ENCODE assay signal across 8 mouse cellular contexts in the genomic region with DNA sequence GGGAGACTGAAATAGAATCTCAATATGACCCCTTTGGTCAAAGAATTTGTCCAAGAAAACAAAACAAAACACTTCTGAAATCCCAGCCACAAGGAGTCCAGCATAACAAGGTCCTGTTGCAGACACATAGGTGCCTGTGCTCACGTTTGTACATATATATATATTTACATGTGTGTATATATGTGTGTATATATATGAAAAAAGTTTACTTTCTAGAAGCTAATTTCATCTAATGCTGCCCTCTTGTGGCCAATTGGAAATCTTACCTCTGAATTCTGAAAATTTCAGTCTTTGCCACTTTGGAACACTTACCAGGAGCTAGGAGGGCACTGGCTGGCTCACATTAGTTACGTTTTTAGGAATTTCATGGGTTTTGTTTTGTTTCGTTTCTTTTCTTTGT. TPM values are rescaled to one million over a fixed set of nuclear protein-coding genes. Genes with fewer than 3 reads are reported as not detected.
DNase-seq lines count a peak whose midpoint lies in the region; ATAC-seq and TF ChIP-seq lines count a peak whose summit lies in the region.

No protein-coding gene starts in this region.

- H3K36me3 ChIP-seq in kidney, adult 2 months (ENCODE audit: control insufficient read depth, insufficient read depth, low read length), result no peaks in the 10 kb centered on the region
- H3K36me3 ChIP-seq in heart, embryonic 11.5 days (ENCODE audit: control insufficient read depth, insufficient read depth, low read length), result no peaks in the 10 kb centered on the region

- no peak for TF ChIP-seq POLR2A in kidney, adult 2 months (IDR thresholded peaks at IDR 0.05; ENCODE audit: low read depth, low read length)
- no peak for TF ChIP-seq POLR2A in cortical plate, adult 2 months (IDR thresholded peaks at IDR 0.05; ENCODE audit: extremely low read depth, insufficient read depth, low read length)

- intact Hi-C loops in gastrocnemius, postnatal 36 days (cut with DNase I), result no loop called here

- H3K27ac ChIP-seq in kidney, adult 2 months (ENCODE audit: insufficient read depth, low read depth, low read length), result no peak overlapping the region
- H3K27ac ChIP-seq in cortical plate, adult 2 months (ENCODE audit: insufficient read depth, low read length), result no peak overlapping the region
- H3K27ac ChIP-seq in heart, embryonic 11.5 days (ENCODE audit: low read depth, low read length), result no peak overlapping the region

- no peaks in the 10 kb centered on the region for H3K9me3 ChIP-seq in heart, embryonic 11.5 days (replicated peaks; ENCODE audit: control insufficient read depth, low read length)

- no peak for ATAC-seq in erythroblast, adult 5-6 weeks (replicated peaks; ENCODE audit: low FRiP score, poor library complexity, severe bottlenecking)
- no peak for ATAC-seq in heart, embryonic 11.5 days (replicated peaks; ENCODE audit: insufficient number of reproducible peaks, low FRiP score, low TSS enrichment)

- 16% methylated on average over 3 of the region's 3 CpGs for WGBS in kidney, adult 2 months
- 18% methylated on average over 3 of the region's 3 CpGs for WGBS in heart, embryonic 11.5 days (ENCODE audit: insufficient replicate concordance)

- H3K9ac ChIP-seq in heart, embryonic 11.5 days (ENCODE audit: low read depth, low read length), result no peak overlapping the region

- no peak for TF ChIP-seq CTCF in kidney, adult 2 months (conservative IDR thresholded peaks at IDR 0.05; ENCODE audit: insufficient read depth, insufficient read length, low read depth, low read length)
- TF ChIP-seq CTCF in cortical plate, adult 2 months (IDR thresholded peaks at IDR 0.05; ENCODE audit: extremely low read depth, insufficient read depth, low read length), result 0 out of 2 replicates have a peak, but pooled peaks have one; percentile 9

- no peak overlapping the region for H3K4me2 ChIP-seq in heart, embryonic 11.5 days

- no peaks in the 10 kb centered on the region for H3K27me3 ChIP-seq in kidney, adult 2 months (replicated peaks; ENCODE audit: control insufficient read depth, insufficient read depth, low read length)
- H3K27me3 ChIP-seq in heart, embryonic 11.5 days (ENCODE audit: control insufficient read depth, insufficient read depth, low read length), result no peaks in the 10 kb centered on the region

- H3K4me1 ChIP-seq in kidney, adult 2 months (ENCODE audit: control insufficient read depth, insufficient read depth, low read length), result no peaks in the 10 kb centered on the region
- no peaks in the 10 kb centered on the region for H3K4me1 ChIP-seq in cortical plate, adult 2 months (ENCODE audit: control insufficient read depth, insufficient read depth, low read length)
- H3K4me1 ChIP-seq in heart, embryonic 11.5 days (ENCODE audit: control insufficient read depth, insufficient read depth, low read length), result no peaks in the 10 kb centered on the region

- no peak overlapping the region for H3K4me3 ChIP-seq in kidney, adult 2 months (ENCODE audit: insufficient read depth, low read depth, low read length)
- no peak overlapping the region for H3K4me3 ChIP-seq in cortical plate, adult 2 months (ENCODE audit: insufficient read depth, low read length)
- H3K4me3 ChIP-seq in heart, embryonic 11.5 days (ENCODE audit: low read depth, low read length), result no peak overlapping the region

- DNase-seq in kidney, adult 2 months, result peak; percentile 49
- no peak for DNase-seq in kidney, postnatal 14 days
- peak; percentile 72 for DNase-seq in thymus, postnatal 0 days (ENCODE audit: low spot score)
- no peak for DNase-seq in thymus, postnatal 36 days
- no peak for DNase-seq in gastrocnemius, postnatal 36 days

RNA-seq across cellular contexts. Expression of gene Il15ra, which starts 17.7 kb away (rescaled TPM):
- polyA plus RNA-seq in kidney, adult 2 months (2012; rRNA removed), result 22.4 and 22.5 TPM in 2 replicates
- polyA plus RNA-seq in thymus, postnatal 0 days (2015; fragmentation: Nextera tagmentation; extraction: Ambion mirVana), result 33.1 and 34.2 TPM in 2 replicates
- polyA plus RNA-seq in cortical plate, adult 2 months (2012; rRNA removed), result 19.0 and 21.7 TPM in 2 replicates
- 1.5 and 5.9 TPM in 2 replicates for total RNA-seq in erythroblast, adult 5-6 weeks (2015; ENCODE audit: low replicate concordance)
- 1.1 and 1.8 TPM in 2 replicates for total RNA-seq in erythroblast, adult 5-6 weeks (2017; ENCODE audit: low replicate concordance)
- total RNA-seq in gastrocnemius, postnatal 36 days (2021), result 10 to 100 TPM; 16.5 to 27.2 TPM
- polyA plus RNA-seq in heart, embryonic 11.5 days (2014; fragmentation: Nextera tagmentation; extraction: Ambion mirVana), result 5.8 and 6.7 TPM in 2 replicates

RNA-seq across cellular contexts. Expression of gene Il2ra, which starts 44.8 kb away (rescaled TPM):
- polyA plus RNA-seq in kidney, adult 2 months (2012; rRNA removed), result 0.14 and 0.42 TPM in 2 replicates
- 46.0 and 51.1 TPM in 2 replicates for polyA plus RNA-seq in thymus, postnatal 0 days (2015; fragmentation: Nextera tagmentation; extraction: Ambion mirVana)
- 0.19 TPM in 2 replicates for polyA plus RNA-seq in cortical plate, adult 2 months (2012; rRNA removed)
- 0.77 TPM in 1 of 2 replicates, not detected in the other for total RNA-seq in erythroblast, adult 5-6 weeks (2015; ENCODE audit: low replicate concordance)
- total RNA-seq in erythroblast, adult 5-6 weeks (2017; ENCODE audit: low replicate concordance), result 0.42 TPM in 1 of 2 replicates, not detected in the other
- total RNA-seq in gastrocnemius, postnatal 36 days (2021), result under 1 TPM; 0.41 to 0.69 TPM
- polyA plus RNA-seq in heart, embryonic 11.5 days (2014; fragmentation: Nextera tagmentation; extraction: Ambion mirVana), result not detected in 2 replicates

Comparison
In these comparisons a context has a peak if more than half of its experiments do, and no peak if none do; other contexts are left out.
1. DNase-seq: peak in kidney, adult 2 months (single experiment) and thymus, postnatal 0 days (single experiment); none in kidney, postnatal 14 days (single experiment), thymus, postnatal 36 days (0 of 2) and gastrocnemius, postnatal 36 days (0 of 2).
2. RNA of gene Il2ra, which starts 44.8 kb away (polyA plus RNA-seq): 46.0 to 51.1 TPM in thymus, postnatal 0 days; 0.14 to 0.42 TPM in kidney, adult 2 months, 0.19 TPM in cortical plate, adult 2 months and not detected in heart, embryonic 11.5 days; every median in the first group is over 10 times any median in the second.